Mouse (Mus musculus): ENCODE data around the gene Ddx6. TPM values are rescaled to one million over a fixed set of nuclear protein-coding genes. Genes with fewer than 3 reads are reported as not detected.

Ddx6 gene
- polyA plus RNA-seq, 1 experiment from 2014 or later: 9.8 TPM

DNA sequence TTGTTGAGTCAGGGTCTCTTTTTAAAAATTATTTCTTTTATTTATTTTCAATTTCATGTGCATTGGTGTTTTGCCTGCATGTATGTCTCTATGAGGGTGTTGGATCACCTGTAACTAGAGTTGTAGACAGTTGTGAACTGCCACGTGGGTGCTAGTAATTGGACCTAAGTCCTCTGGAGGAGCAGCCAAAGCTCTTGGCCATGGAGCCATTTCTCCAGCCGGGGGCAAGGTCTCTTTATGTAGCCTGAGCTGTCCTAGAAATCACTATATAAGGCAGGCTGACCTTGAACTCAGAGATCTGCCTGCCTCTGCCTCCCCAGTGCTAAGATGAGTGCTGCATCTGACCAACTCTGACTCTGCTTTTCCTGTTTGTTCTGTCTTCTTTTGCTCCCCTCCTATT is 39.5 kb downstream of the Ddx6 start:
- no peak overlapping the region for H3K9ac ChIP-seq (ENCODE audit: low read depth, low read length)
- H3K4me2 ChIP-seq (ENCODE audit: low read depth, low read length): no peak overlapping the region
- 87% methylated on average over 2 of the region's 2 CpGs for WGBS
- peaks cover 3% of the 10 kb centered on the region; the same call in 1 of the 2 replicates for H3K4me1 ChIP-seq (ENCODE audit: control insufficient read depth, insufficient read depth, low read length)
- H3K36me3 ChIP-seq (ENCODE audit: control insufficient read depth, insufficient read depth, low read length): no peaks in the 10 kb centered on the region
- H3K4me3 ChIP-seq (ENCODE audit: low read length): no peak overlapping the region
- no peak for ATAC-seq
- H3K27me3 ChIP-seq (replicated peaks; ENCODE audit: control insufficient read depth, insufficient read depth, low read length): no peaks in the 10 kb centered on the region
- H3K9me3 ChIP-seq (ENCODE audit: control insufficient read depth, low read length): no peaks in the 10 kb centered on the region
- H3K27ac ChIP-seq (ENCODE audit: low read length): no peak overlapping the region

GRCm38 (mm10) chr9:44645481-44645880 is 40.8 kb downstream of the Ddx6 start:
- ATAC-seq: no peak
- Histone ChIP-seq H3K4me1 (ENCODE audit: control insufficient read depth, insufficient read depth, low read length) (peaks cover 3% of the 10 kb centered on the region; the same call in 1 of the 2 replicates), H3K9ac (ENCODE audit: low read depth, low read length) (no peak overlapping the region), H3K36me3 (ENCODE audit: control insufficient read depth, insufficient read depth, low read length) (no peaks in the 10 kb centered on the region), H3K4me2 (ENCODE audit: low read depth, low read length) (no peak overlapping the region), H3K4me3 (ENCODE audit: low read length) (no peak overlapping the region), H3K27me3 (replicated peaks; ENCODE audit: control insufficient read depth, insufficient read depth, low read length) (no peaks in the 10 kb centered on the region), H3K9me3 (ENCODE audit: control insufficient read depth, low read length) (no peaks in the 10 kb centered on the region), H3K27ac (ENCODE audit: low read length) (no peak overlapping the region)
- 63% methylated on average over 5 of the region's 5 CpGs for whole genome bisulfite sequencing

DNA sequence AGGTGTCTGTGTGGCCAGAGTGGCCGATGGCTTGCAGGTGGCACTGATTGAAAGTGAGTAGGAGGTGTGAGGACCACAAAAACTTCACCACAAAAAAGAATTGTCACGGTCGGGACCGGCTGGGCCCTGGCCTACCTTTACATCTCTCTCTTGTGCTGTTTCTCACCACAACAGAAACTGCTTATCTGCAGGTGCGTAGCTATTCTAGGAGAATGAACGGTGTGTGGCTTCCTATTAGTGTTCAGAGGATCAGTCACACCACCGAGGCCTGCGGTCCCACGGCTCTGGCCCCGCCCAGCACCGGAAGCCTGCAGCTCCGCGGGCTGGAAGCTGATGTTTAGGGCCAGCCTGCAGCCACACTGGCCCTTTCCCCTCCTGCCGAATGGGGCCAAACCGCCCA is 41.2 kb downstream of the Ddx6 start:
- H3K27me3 ChIP-seq (replicated peaks; ENCODE audit: control insufficient read depth, insufficient read depth, low read length): no peaks in the 10 kb centered on the region
- H3K36me3 ChIP-seq (ENCODE audit: control insufficient read depth, insufficient read depth, low read length): no peaks in the 10 kb centered on the region
- no peak overlapping the region for H3K4me3 ChIP-seq (ENCODE audit: low read length)
- H3K27ac ChIP-seq (ENCODE audit: low read length): no peak overlapping the region
- WGBS: 62% methylated on average over 15 of the region's 15 CpGs
- no peaks in the 10 kb centered on the region for H3K9me3 ChIP-seq (ENCODE audit: control insufficient read depth, low read length)
- peaks cover 3% of the 10 kb centered on the region; the same call in 1 of the 2 replicates for H3K4me1 ChIP-seq (ENCODE audit: control insufficient read depth, insufficient read depth, low read length)
- no peak for ATAC-seq
- H3K4me2 ChIP-seq (ENCODE audit: low read depth, low read length): no peak overlapping the region
- 0 out of 2 replicates have a peak overlapping the region, but pooled peaks have one; percentile 6 for H3K9ac ChIP-seq (ENCODE audit: low read depth, low read length)

GRCm38 (mm10) chr9:44646366-44646765 is 41.7 kb downstream of the Ddx6 start:
- no peak for ATAC-seq
- H3K9me3 ChIP-seq (ENCODE audit: control insufficient read depth, low read length): no peaks in the 10 kb centered on the region

DNA sequence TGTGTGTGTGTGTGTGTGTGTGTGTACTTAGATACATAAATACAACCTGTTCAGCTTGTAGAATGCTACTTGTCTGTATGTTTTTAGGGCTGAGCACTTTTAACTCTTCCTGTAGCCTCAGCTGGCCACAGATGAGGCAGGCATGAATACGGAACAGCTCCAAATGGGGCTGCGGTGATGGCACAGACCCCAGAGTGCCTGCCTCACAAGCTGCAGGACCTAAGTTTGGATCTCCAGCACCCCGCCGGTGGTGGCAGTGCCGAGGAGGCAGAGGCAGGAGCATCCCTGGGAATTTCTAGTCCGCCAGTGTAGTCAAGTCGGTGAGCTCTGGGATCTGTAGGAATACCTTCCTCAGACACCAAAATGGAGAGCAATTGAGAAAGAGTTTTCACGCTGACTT is 42.3 kb downstream of the Ddx6 start:
- H3K27ac ChIP-seq (ENCODE audit: low read length): no peak overlapping the region
- no peak overlapping the region for H3K9ac ChIP-seq (ENCODE audit: low read depth, low read length)
- WGBS: 93% methylated on average over 8 of the region's 8 CpGs
- H3K9me3 ChIP-seq (ENCODE audit: control insufficient read depth, low read length): no peaks in the 10 kb centered on the region
- H3K4me1 ChIP-seq (ENCODE audit: control insufficient read depth, insufficient read depth, low read length): peaks cover 3% of the 10 kb centered on the region; the same call in 1 of the 2 replicates
- H3K27me3 ChIP-seq (replicated peaks; ENCODE audit: control insufficient read depth, insufficient read depth, low read length): no peaks in the 10 kb centered on the region
- H3K4me3 ChIP-seq (ENCODE audit: low read length): no peak overlapping the region
- H3K4me2 ChIP-seq (ENCODE audit: low read depth, low read length): no peak overlapping the region
- no peaks in the 10 kb centered on the region for H3K36me3 ChIP-seq (ENCODE audit: control insufficient read depth, insufficient read depth, low read length)
- no peak for ATAC-seq

More at GRCm38 (mm10) chr9:44646366-44646765, 41.7 kb downstream of the Ddx6 start:
- 80% methylated on average over 6 of the region's 6 CpGs for WGBS
- Histone ChIP-seq H3K9ac (ENCODE audit: low read depth, low read length) (0 out of 2 replicates have a peak overlapping the region, but pooled peaks have one; percentile 6), H3K4me1 (ENCODE audit: control insufficient read depth, insufficient read depth, low read length) (peaks cover 3% of the 10 kb centered on the region; the same call in 1 of the 2 replicates), H3K27me3 (replicated peaks; ENCODE audit: control insufficient read depth, insufficient read depth, low read length) (no peaks in the 10 kb centered on the region), H3K4me3 (ENCODE audit: low read length) (no peak overlapping the region), H3K36me3 (ENCODE audit: control insufficient read depth, insufficient read depth, low read length) (no peaks in the 10 kb centered on the region), H3K4me2 (ENCODE audit: low read depth, low read length) (no peak overlapping the region), H3K27ac (ENCODE audit: low read length) (no peak overlapping the region)

DNA sequence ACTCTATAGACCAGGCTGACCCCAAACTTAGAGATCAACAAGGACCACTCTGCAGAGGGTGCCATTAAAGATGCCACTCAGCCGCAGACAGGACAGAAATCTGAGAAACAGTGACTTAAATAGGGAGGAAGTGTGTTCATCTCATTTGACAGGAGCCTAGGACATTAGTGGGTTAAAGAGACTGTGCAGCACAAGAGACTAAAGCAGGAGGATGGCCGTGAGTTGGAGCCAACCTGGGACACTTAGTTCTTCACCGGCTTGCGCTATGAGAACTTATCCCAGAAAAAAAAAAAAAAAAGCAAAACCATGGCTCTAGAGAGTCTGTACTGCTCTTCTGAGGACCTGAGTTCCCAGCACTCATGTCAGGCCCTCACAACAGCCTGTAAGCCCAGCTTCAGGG is 43.0 kb downstream of the Ddx6 start:
- Histone ChIP-seq H3K27ac (ENCODE audit: low read length) (no peak overlapping the region), H3K4me3 (ENCODE audit: low read length) (no peak overlapping the region), H3K9ac (ENCODE audit: low read depth, low read length) (no peak overlapping the region), H3K4me2 (ENCODE audit: low read depth, low read length) (no peak overlapping the region), H3K36me3 (ENCODE audit: control insufficient read depth, insufficient read depth, low read length) (no peaks in the 10 kb centered on the region), H3K27me3 (replicated peaks; ENCODE audit: control insufficient read depth, insufficient read depth, low read length) (no peaks in the 10 kb centered on the region), H3K9me3 (ENCODE audit: control insufficient read depth, low read length) (no peaks in the 10 kb centered on the region), H3K4me1 (ENCODE audit: control insufficient read depth, insufficient read depth, low read length) (peaks cover 3% of the 10 kb centered on the region; the same call in 1 of the 2 replicates)
- no peak for ATAC-seq
- 83% methylated on average over 4 of the region's 4 CpGs for WGBS

- Histone ChIP-seq H3K4me2 (ENCODE audit: low read depth, low read length) (no peak overlapping the region), H3K4me3 (ENCODE audit: low read length) (no peak overlapping the region), H3K27ac (ENCODE audit: low read length) (no peak overlapping the region), H3K4me1 (ENCODE audit: control insufficient read depth, insufficient read depth, low read length) (peaks cover 3% of the 10 kb centered on the region; the same call in 1 of the 2 replicates), H3K9me3 (ENCODE audit: control insufficient read depth, low read length) (no peaks in the 10 kb centered on the region), H3K36me3 (ENCODE audit: control insufficient read depth, insufficient read depth, low read length) (no peaks in the 10 kb centered on the region), H3K9ac (ENCODE audit: low read depth, low read length) (no peak overlapping the region), H3K27me3 (replicated peaks; ENCODE audit: control insufficient read depth, insufficient read depth, low read length) (no peaks in the 10 kb centered on the region)
- 71% methylated on average over 7 of the region's 7 CpGs for WGBS
- no peak for ATAC-seq
Observed at GRCm38 (mm10) chr9:44648881-44649281, 44.2 kb downstream of the Ddx6 start.

DNA sequence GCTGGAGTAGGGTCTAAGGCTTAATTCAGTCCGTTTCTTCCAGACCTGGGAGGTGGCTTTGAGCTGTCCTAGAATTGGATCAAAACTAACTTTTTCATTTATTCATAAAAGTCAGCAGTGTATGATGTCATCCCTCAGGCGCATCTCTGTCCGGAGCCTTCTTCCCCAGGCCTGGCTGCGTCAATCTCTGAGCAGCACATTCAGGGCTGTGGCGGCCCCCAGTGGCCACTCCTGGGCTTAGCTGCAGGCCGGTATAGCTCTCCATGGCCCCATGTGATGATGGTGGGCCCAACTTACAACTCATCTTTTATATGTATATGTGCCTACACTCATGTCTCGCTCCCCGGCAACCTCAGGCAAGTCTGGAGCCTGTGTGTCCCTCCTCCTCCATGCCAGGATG is 47.3 kb downstream of the Ddx6 start:
- Histone ChIP-seq H3K4me3 (ENCODE audit: low read length) (no peak overlapping the region), H3K9ac (ENCODE audit: low read depth, low read length) (no peak overlapping the region), H3K4me1 (ENCODE audit: control insufficient read depth, insufficient read depth, low read length) (peaks cover 5% of the 10 kb centered on the region), H3K27me3 (replicated peaks; ENCODE audit: control insufficient read depth, insufficient read depth, low read length) (no peaks in the 10 kb centered on the region), H3K9me3 (ENCODE audit: control insufficient read depth, low read length) (no peaks in the 10 kb centered on the region), H3K27ac (ENCODE audit: low read length) (no peak overlapping the region), H3K36me3 (ENCODE audit: control insufficient read depth, insufficient read depth, low read length) (no peaks in the 10 kb centered on the region), H3K4me2 (ENCODE audit: low read depth, low read length) (no peak overlapping the region)
- 11% methylated on average over 8 of the region's 8 CpGs for WGBS
- ATAC-seq: peak; percentile 71; the same call in 1 of the 2 replicates

DNA sequence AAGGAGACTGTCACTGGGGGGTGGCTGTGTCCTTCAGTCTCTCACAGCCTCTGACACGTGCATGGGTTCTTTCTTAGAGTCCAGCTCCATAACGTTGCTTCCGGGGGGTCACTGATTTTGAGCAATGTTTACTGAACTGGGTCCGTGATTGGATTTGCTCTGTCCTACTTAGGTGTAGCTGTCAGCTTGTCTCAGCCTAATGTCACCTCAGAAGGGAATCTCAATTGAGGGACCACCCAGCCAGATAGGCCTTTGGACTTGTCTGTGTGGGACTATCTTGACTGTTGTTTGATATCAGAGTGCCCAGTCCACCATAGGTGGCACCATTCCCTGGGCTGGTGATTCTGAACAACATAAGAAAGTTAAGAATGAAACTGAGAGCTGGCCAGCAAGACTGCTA is 49.2 kb downstream of the Ddx6 start:
- Histone ChIP-seq H3K27ac (ENCODE audit: low read length) (no peak overlapping the region), H3K36me3 (ENCODE audit: control insufficient read depth, insufficient read depth, low read length) (no peaks in the 10 kb centered on the region), H3K4me2 (ENCODE audit: low read depth, low read length) (no peak overlapping the region), H3K27me3 (replicated peaks; ENCODE audit: control insufficient read depth, insufficient read depth, low read length) (no peaks in the 10 kb centered on the region), H3K9me3 (ENCODE audit: control insufficient read depth, low read length) (no peaks in the 10 kb centered on the region), H3K4me1 (ENCODE audit: control insufficient read depth, insufficient read depth, low read length) (peaks cover 5% of the 10 kb centered on the region), H3K4me3 (ENCODE audit: low read length) (no peak overlapping the region), H3K9ac (ENCODE audit: low read depth, low read length) (no peak overlapping the region)
- WGBS: 75% methylated on average over 4 of the region's 4 CpGs
- ATAC-seq: no peak

Measured in intestine, embryonic 16.5 days (tissue).